Mouse (Mus musculus) thymus, adult 2 months (tissue): ENCODE measurements around the gene Syne1. TPM values are rescaled to one million over a fixed set of nuclear protein-coding genes. Genes with fewer than 3 reads are reported as not detected.

Experiments
- DNase-seq: peaks from one replicate; pipeline ENCODE4 v3.0.0; 2021
- H3K27ac ChIP-seq: fragments of 200-500 bp; 2 replicates; pipeline ENCODE4 v1.5.1; 2012; ENCODE audit warnings: low read length, control low read depth; ENCODE audit not compliant: control insufficient read depth, insufficient read depth
- H3K27me3 ChIP-seq: fragments of 200-500 bp; 2 replicates; pipeline ENCODE4 v1.6.1; 2012; ENCODE audit warnings: mild to moderate bottlenecking, low read length, moderate library complexity, mixed read lengths; ENCODE audit not compliant: control insufficient read depth, insufficient read depth
- H3K36me3 ChIP-seq: fragments of 200-500 bp; 2 replicates; pipeline ENCODE4 v1.6.1; 2012; ENCODE audit warnings: mild to moderate bottlenecking, low read length, moderate library complexity; ENCODE audit not compliant: control insufficient read depth, insufficient read depth
- H3K4me1 ChIP-seq: fragments of 200-500 bp; replicated peaks from 2 replicates; pipeline ENCODE4 v1.6.1; 2012; ENCODE audit warnings: low read length; ENCODE audit not compliant: control insufficient read depth, insufficient read depth
- H3K4me3 ChIP-seq: fragments of 200-500 bp; 2 replicates; pipeline ENCODE4 v1.5.1; 2012; ENCODE audit warnings: mild to moderate bottlenecking, low read length, control low read depth, moderate library complexity; ENCODE audit not compliant: control insufficient read depth, insufficient read depth
- CTCF ChIP-seq: fragments of 200-500 bp; IDR thresholded peaks from 2 replicates; pipeline ENCODE4 v1.5.1; 2012; ENCODE audit warnings: mild to moderate bottlenecking, control low read depth, low read length, moderate library complexity, borderline replicate concordance; ENCODE audit not compliant: control insufficient read depth, poor library complexity, insufficient read depth; ENCODE audit errors: extremely low read depth
- POLR2A ChIP-seq: fragments of 200-500 bp; IDR thresholded peaks from 2 replicates; pipeline ENCODE4 v1.6.1; 2012; ENCODE audit warnings: mild to moderate bottlenecking, low read length, control low read depth, moderate library complexity; ENCODE audit not compliant: control insufficient read depth, poor library complexity, insufficient read depth; ENCODE audit errors: extremely low read depth
- WGBS: fragments of 180-500 bp; shearing (Covaris S2); methylation state at CpG from one replicate; pipeline ENCODE4 v1.1.7; 2018; 5-methylcytosine and 5-hydroxymethylcytosine counted together
- polyA plus RNA-seq: library from polyadenylated mRNA; depleted of rRNA; stranded (reverse); fragments of >200 nt; gene quantifications from 2 replicates; pipeline ENCODE4 v1.2.3, GENCODE M21; 2012

Gene Syne1
- polyA plus RNA-seq, 1 experiment, result 33.5 TPM

DNA sequence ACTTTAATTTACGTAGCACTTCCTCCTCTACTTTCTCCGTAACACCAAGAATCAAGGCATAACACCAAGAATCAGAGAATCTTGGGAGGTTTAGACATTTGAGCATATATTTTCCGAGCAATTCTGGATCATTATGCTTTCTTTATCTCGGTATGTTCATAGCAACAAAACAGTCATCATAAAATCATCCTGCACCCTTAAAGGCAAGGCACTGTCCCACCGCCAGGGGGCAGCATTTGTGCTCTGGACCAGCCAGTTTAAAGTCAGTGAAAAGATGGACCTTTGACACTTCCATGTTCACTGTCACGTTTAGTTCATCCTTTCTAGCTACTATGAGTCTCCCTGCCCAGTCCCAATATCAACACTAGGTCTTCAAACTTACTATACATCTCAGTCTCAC lies 61.3 kb downstream of the Syne1 start:
- H3K4me1 ChIP-seq, result peaks cover 5% of the 10 kb centered on the region
- peak; percentile 35 for DNase-seq
- TF ChIP-seq POLR2A, result no peak
- no peak for TF ChIP-seq CTCF
- WGBS, result 73% methylated on average over 6 of the region's 6 CpGs
- no peaks in the 10 kb centered on the region for H3K27me3 ChIP-seq
- no peaks in the 10 kb centered on the region for H3K36me3 ChIP-seq
- no peak overlapping the region for H3K4me3 ChIP-seq
- H3K27ac ChIP-seq, result no peak overlapping the region

DNA sequence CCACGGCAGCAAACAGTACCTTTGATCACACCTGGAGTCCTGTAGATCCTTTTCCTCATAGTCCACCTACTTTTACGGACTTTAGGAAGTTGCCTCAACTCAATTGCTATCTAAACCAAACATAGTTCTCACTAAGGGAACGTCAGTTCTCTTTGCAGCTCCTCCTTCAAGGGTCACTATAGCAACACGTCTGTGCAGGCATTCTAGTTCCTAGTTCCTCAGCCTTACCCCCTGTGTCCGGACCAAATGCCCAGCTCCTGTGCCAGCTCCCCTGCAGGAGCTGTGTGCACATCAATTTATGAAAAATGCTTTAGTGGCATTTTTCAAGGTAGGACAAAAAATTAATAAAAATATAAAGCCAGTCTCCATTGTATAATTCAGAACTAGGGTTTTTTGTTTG lies 63.2 kb downstream of the Syne1 start:
- no peak for DNase-seq
- Histone ChIP-seq H3K36me3 (no peaks in the 10 kb centered on the region), H3K27me3 (no peaks in the 10 kb centered on the region), H3K27ac (no peak overlapping the region), H3K4me3 (no peak overlapping the region), H3K4me1 (peaks cover 5% of the 10 kb centered on the region)
- WGBS, result 30% methylated on average over 5 of the region's 5 CpGs
- TF ChIP-seq POLR2A (no peak), CTCF (no peak)

DNA sequence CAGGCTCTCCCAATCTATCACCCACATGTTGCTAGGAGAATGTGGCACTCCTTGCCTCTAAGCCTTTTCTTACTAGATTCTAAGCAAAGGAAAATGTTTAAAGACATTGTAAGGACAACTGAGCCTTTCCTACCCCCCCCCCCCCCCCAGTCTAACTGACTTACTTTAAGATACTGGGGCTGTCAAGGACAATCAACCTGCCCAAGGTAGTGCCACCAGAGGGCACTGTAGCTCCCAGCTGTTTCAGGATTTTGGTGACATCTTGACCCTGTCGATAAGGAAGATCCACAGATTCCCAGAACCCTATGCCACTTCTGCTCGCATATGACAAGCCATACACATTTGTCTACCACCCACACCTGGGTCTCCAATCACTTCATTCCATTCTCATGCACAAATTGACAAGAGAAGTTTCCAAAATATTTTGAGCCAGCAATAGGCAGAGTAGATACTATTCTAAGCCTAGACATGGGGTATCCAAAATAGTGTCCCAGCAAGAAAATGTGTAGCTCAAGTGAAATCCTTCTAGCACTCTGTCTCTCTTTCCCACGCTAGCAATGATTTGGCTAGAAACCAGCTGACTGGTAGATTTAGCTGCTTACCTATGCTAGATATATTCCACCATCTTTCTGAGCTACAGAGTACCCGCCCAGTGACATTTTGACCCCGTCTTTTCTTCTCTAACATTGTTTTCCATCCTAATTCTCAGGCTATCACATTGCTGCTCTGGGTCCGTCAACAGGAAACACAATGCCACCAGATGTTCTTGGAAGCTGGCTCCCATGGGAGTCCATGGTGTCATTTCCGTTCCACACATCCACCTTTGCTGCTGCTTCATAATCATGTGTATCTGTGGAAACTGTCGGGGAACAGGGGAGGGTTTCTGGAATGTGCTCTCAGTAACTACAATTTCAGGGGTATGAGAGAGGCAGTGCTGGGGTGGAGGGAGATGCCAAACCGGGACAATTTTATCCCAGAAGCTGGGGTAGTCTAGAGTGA lies 70.4 kb downstream of the Syne1 start:
- TF ChIP-seq CTCF (no peak), POLR2A (no peak)

DNA sequence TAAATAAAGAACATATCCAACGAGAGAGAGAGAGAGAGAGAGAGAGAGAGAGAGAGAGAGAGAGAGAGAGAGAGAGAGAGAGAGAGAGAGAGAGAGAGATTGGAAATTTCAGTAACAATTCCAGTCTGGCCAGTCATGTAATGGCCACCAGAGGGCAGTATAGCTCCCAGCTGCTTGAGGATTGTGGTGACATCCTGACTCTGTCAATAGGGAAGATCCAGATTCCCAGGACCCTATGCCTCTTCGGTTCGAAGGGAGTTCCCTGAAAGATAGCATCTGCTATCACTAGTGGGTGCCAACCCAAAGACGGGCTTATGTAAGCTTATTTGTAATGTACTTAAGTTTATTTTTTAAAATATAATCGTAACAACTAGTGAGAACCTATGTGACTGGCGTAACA lies 71.2 kb downstream of the Syne1 start:
- Histone ChIP-seq H3K27me3 (no peaks in the 10 kb centered on the region), H3K27ac (no peak overlapping the region), H3K4me1 (no peaks in the 10 kb centered on the region), H3K4me3 (no peak overlapping the region), H3K36me3 (no peaks in the 10 kb centered on the region)
- WGBS, result 56% methylated on average over 6 of the region's 6 CpGs
- DNase-seq, result peak; percentile 37
- TF ChIP-seq POLR2A (no peak), CTCF (no peak)

More for the DNA sequence above, 70.4 kb downstream of the Syne1 start:
- no peak overlapping the region for H3K4me3 ChIP-seq
- no peak overlapping the region for H3K27ac ChIP-seq
- no peaks in the 10 kb centered on the region for H3K27me3 ChIP-seq
- H3K4me1 ChIP-seq, result no peaks in the 10 kb centered on the region
- DNase-seq, result peak; percentile 21
- H3K36me3 ChIP-seq, result no peaks in the 10 kb centered on the region
- 86% methylated on average over 9 of the region's 9 CpGs for WGBS

DNA sequence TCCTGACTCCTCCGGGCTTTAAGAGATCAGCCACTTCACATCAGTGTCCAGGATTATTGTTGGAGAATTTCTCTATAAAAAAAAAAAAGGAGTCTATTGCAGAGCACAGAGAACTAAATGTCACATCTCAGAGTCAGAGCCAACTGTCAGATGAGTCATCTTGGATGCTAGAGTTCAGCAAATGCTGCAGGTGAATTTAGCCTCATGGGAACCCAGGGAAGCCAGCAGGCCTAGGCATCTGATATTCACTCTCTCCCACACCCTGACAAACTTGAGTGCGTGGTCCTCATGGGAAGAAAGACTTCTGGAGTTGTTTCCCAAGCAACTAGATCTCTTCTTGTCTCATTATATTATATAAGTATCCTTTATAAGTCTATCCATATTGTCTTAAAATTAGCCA lies 82.6 kb downstream of the Syne1 start:
- DNase-seq, result no peak
- Histone ChIP-seq H3K4me3 (no peak overlapping the region), H3K36me3 (no peaks in the 10 kb centered on the region), H3K27ac (no peak overlapping the region), H3K27me3 (no peaks in the 10 kb centered on the region), H3K4me1 (no peaks in the 10 kb centered on the region)
- WGBS, result 99% methylated on average over 2 of the region's 2 CpGs
- no peak for TF ChIP-seq CTCF
- no peak for TF ChIP-seq POLR2A

GRCm38 (mm10) chr10:5453830-5454229 lies 97.5 kb downstream of the Syne1 start:
- Histone ChIP-seq H3K36me3 (no peaks in the 10 kb centered on the region), H3K4me1 (no peaks in the 10 kb centered on the region), H3K27me3 (no peaks in the 10 kb centered on the region), H3K4me3 (no peak overlapping the region), H3K27ac (no peak overlapping the region)
- no peak for DNase-seq
- no peak for TF ChIP-seq POLR2A
- TF ChIP-seq CTCF, result no peak
